Mouse (Mus musculus) thymus, adult 2 months (tissue): ENCODE measurements around the gene Btbd16. TPM values are rescaled to one million over a fixed set of nuclear protein-coding genes. Genes with fewer than 3 reads are reported as not detected.

Experiments
- DNase-seq: peaks from one replicate; pipeline ENCODE4 v3.0.0; 2021
- H3K27ac ChIP-seq: fragments of 200-500 bp; 2 replicates; pipeline ENCODE4 v1.5.1; 2012; ENCODE audit warnings: low read length, control low read depth; ENCODE audit not compliant: control insufficient read depth, insufficient read depth
- H3K27me3 ChIP-seq: fragments of 200-500 bp; 2 replicates; pipeline ENCODE4 v1.6.1; 2012; ENCODE audit warnings: mild to moderate bottlenecking, low read length, moderate library complexity, mixed read lengths; ENCODE audit not compliant: control insufficient read depth, insufficient read depth
- H3K36me3 ChIP-seq: fragments of 200-500 bp; 2 replicates; pipeline ENCODE4 v1.6.1; 2012; ENCODE audit warnings: mild to moderate bottlenecking, low read length, moderate library complexity; ENCODE audit not compliant: control insufficient read depth, insufficient read depth
- H3K4me1 ChIP-seq: fragments of 200-500 bp; replicated peaks from 2 replicates; pipeline ENCODE4 v1.6.1; 2012; ENCODE audit warnings: low read length; ENCODE audit not compliant: control insufficient read depth, insufficient read depth
- H3K4me3 ChIP-seq: fragments of 200-500 bp; 2 replicates; pipeline ENCODE4 v1.5.1; 2012; ENCODE audit warnings: mild to moderate bottlenecking, low read length, control low read depth, moderate library complexity; ENCODE audit not compliant: control insufficient read depth, insufficient read depth
- CTCF ChIP-seq: fragments of 200-500 bp; IDR thresholded peaks from 2 replicates; pipeline ENCODE4 v1.5.1; 2012; ENCODE audit warnings: mild to moderate bottlenecking, control low read depth, low read length, moderate library complexity, borderline replicate concordance; ENCODE audit not compliant: control insufficient read depth, poor library complexity, insufficient read depth; ENCODE audit errors: extremely low read depth
- POLR2A ChIP-seq: fragments of 200-500 bp; IDR thresholded peaks from 2 replicates; pipeline ENCODE4 v1.6.1; 2012; ENCODE audit warnings: mild to moderate bottlenecking, low read length, control low read depth, moderate library complexity; ENCODE audit not compliant: control insufficient read depth, poor library complexity, insufficient read depth; ENCODE audit errors: extremely low read depth
- WGBS: fragments of 180-500 bp; shearing (Covaris S2); methylation state at CpG from one replicate; pipeline ENCODE4 v1.1.7; 2018; 5-methylcytosine and 5-hydroxymethylcytosine counted together
- polyA plus RNA-seq: library from polyadenylated mRNA; depleted of rRNA; stranded (reverse); fragments of >200 nt; gene quantifications from 2 replicates; pipeline ENCODE4 v1.2.3, GENCODE M21; 2012

The Btbd16 gene
- polyA plus RNA-seq, 1 experiment: 0.13 TPM

DNA sequence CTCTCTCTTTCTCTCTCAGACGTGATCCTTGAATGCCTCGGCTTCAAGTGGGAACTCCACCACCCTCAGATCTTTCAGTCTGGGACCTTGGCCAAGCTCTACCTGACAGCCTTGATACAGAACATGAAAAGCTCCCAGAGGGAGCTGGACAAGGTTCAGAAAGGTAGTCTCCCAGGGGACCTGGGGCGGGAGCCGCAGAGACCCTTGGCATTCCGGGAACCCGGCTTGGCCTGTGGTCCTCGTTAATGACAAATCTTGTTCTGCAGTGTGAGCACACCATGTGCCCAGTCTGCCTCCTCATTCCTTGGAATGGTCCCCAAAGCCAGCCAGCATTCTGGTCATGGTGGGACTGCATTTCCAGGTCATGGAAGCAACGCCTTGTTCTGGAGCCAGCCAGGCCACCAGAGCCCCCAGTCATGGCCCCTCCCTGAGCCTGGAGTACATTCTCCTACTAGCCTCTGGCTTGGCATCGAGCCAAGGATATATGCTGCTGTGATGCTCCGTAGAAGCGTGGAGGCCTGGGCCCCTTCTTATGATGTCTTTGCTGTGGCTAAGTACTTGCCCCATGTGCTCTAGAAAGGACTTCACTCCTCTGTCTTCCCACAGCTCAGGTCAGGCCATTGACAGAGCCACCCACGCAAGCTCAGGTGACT, 12.2 kb downstream of the Btbd16 start:
- 85% methylated on average over 12 of the region's 12 CpGs for WGBS
- no peaks in the 10 kb centered on the region for H3K36me3 ChIP-seq
- no peak overlapping the region for H3K27ac ChIP-seq
- no peak for TF ChIP-seq CTCF
- no peak for TF ChIP-seq POLR2A
- H3K27me3 ChIP-seq: no peaks in the 10 kb centered on the region
- no peak for DNase-seq
- H3K4me1 ChIP-seq: no peaks in the 10 kb centered on the region
- no peak overlapping the region for H3K4me3 ChIP-seq

DNA sequence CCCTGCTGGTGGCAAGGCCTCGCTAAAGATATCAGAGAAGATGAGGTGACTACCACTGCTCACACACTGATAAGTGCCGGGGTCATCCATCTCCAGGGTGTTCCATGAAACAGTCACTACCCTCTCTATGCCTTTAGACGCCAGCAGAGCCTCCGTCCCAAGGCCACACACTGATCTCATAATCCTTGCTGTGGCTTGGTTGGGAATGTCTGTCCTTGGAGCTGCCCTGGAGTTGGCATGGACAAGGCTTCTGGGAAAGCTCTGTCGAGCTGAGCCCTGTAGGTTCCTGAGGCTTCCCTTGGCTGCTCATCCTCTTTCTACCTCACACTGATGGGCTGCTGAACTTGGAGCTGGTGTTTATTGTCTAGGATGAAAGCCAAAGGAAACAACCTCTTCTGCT, 12.8 kb downstream of the Btbd16 start:
- 92% methylated on average over 5 of the region's 5 CpGs for WGBS
- no peak overlapping the region for H3K27ac ChIP-seq
- no peaks in the 10 kb centered on the region for H3K27me3 ChIP-seq
- H3K4me3 ChIP-seq: no peak overlapping the region
- H3K36me3 ChIP-seq: no peaks in the 10 kb centered on the region
- no peaks in the 10 kb centered on the region for H3K4me1 ChIP-seq
- no peak for TF ChIP-seq POLR2A
- TF ChIP-seq CTCF: no peak
- DNase-seq: no peak

DNA sequence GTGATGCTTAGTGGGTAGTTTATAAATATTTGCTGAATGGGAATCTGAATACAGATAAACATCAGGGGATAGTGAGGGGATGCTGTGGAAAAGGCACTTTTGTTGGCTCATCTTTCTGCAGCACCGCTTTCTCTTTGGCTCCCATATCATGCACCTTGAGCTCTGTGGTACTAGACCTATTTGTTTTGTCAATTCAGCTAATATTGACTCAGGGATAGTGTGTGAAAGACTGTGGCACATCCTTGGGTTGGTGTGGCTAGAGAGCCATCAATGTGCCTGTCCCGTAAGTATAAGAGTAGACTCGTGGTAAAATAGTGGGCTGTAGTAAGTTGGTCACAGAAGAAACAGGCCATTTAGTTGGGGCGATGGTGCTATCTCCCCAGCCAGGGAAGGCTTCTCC, 13.7 kb downstream of the Btbd16 start:
- Histone ChIP-seq H3K4me1 (no peaks in the 10 kb centered on the region), H3K36me3 (no peaks in the 10 kb centered on the region), H3K27ac (no peak overlapping the region), H3K27me3 (no peaks in the 10 kb centered on the region), H3K4me3 (no peak overlapping the region)
- no peak for TF ChIP-seq CTCF
- no peak for TF ChIP-seq POLR2A
- WGBS: 98% methylated on average over 4 of the region's 4 CpGs
- DNase-seq: no peak

DNA sequence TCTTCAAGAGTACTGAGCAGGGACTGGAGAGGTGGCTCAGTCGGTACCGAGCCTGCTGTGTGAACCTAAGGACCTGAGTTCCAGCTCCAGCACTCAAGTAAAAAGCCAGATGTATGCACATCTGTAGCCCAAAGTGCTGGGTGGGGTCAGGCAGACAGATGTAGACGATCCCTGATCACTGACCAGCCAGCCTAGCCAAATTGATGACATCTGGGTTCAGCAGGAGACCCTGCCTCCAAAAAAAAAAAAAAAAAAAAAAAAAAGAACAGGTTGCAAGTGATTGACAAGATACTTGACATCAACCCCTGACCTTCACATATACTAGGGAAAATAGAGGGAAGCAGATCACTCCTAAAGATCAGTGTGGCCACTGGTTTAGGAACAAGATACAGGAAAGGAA, 15.1 kb downstream of the Btbd16 start:
- Histone ChIP-seq H3K36me3 (no peaks in the 10 kb centered on the region), H3K27ac (no peak overlapping the region), H3K27me3 (no peaks in the 10 kb centered on the region), H3K4me3 (no peak overlapping the region), H3K4me1 (no peaks in the 10 kb centered on the region)
- no peak for TF ChIP-seq CTCF
- DNase-seq: no peak
- WGBS: 97% methylated on average over 3 of the region's 3 CpGs

DNA sequence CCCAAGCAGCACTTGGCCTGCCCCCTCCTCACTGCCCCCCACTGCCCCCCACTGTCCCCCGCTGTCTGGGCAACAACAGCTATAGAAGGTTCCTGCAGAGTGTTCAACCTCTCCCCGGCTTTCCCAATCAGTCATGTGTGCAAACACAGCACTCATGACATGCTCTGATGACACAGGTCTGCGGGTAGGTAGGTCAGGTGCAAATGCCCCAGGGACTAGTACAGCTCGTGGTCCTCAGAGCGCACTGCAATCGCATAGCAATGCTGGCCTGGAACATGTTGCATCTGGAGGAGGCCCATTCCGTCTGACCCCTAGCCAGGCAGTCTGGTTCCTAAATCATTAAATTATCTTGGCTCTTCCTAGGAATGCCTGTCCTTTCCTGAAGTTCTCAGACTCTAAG, 15.6 kb downstream of the Btbd16 start:
- WGBS: 96% methylated on average over 7 of the region's 7 CpGs
- Histone ChIP-seq H3K4me3 (no peak overlapping the region), H3K27ac (no peak overlapping the region), H3K36me3 (no peaks in the 10 kb centered on the region), H3K4me1 (no peaks in the 10 kb centered on the region), H3K27me3 (no peaks in the 10 kb centered on the region)
- no peak for DNase-seq
- no peak for TF ChIP-seq CTCF
- no peak for TF ChIP-seq POLR2A

DNA sequence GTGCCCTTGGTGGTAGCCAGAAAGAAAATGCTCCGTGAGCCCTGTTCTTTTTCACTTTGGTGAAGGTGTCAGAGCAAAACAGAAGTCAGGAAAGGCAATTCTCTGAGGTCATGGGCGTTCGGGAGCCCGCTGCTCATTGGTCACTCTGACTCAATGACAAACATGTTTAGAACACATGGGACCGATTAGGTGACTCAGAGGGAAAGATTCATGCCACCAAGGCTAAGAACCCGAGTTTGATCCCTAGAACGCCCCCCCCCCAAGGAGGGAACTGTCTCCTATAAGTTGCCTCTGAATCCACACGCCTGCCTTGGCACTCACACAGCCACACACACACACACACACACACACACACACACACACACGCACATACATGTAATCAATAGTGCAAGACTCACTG, 19.8 kb downstream of the Btbd16 start:
- Histone ChIP-seq H3K4me1 (no peaks in the 10 kb centered on the region), H3K4me3 (no peak overlapping the region), H3K27me3 (no peaks in the 10 kb centered on the region), H3K27ac (no peak overlapping the region), H3K36me3 (no peaks in the 10 kb centered on the region)
- WGBS: 93% methylated on average over 9 of the region's 9 CpGs
- TF ChIP-seq CTCF: no peak
- TF ChIP-seq POLR2A: no peak
- no peak for DNase-seq

DNA sequence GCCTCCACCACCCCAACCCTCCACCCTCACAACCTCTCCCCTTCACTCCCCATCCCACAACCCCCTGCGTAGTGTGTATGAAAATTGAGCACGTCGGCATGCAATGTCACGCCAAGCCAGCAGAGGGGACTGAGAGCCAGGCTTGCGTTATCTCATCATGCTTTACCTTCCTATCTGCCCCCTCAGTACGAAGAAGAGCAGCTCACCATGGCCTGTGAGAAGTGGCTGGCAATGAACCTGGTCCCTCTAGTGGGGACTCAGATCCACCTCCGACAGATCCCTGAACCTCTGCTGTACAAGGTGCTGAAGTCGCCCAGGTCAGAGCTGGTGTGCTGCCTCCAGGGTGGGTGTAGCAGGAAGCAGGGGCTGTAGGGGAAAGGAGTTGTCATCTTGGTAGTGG, 22.9 kb downstream of the Btbd16 start:
- WGBS: 75% methylated on average over 8 of the region's 8 CpGs
- no peak for TF ChIP-seq POLR2A
- no peak for TF ChIP-seq CTCF
- DNase-seq: peak; percentile 24
- Histone ChIP-seq H3K36me3 (no peaks in the 10 kb centered on the region), H3K27ac (no peak overlapping the region), H3K27me3 (no peaks in the 10 kb centered on the region), H3K4me3 (no peak overlapping the region), H3K4me1 (peaks cover 4% of the 10 kb centered on the region)
